Mouse (Mus musculus) testis, postnatal 14 days (tissue): ENCODE data around the gene Vil1.
A peak's percentile ranks its signal among the peaks of the same experiment; 100 is the strongest.
"Not testable (repeated sequence)": the region's sequence is repeated elsewhere in the genome, so short reads cannot be mapped to it uniquely, and the experiment has no call there.

Experiments used
- DNase-seq: peaks from one replicate; pipeline ENCODE4 v3.0.0; 2021; ENCODE audit warnings: low spot score

The Vil1 gene

DNA sequence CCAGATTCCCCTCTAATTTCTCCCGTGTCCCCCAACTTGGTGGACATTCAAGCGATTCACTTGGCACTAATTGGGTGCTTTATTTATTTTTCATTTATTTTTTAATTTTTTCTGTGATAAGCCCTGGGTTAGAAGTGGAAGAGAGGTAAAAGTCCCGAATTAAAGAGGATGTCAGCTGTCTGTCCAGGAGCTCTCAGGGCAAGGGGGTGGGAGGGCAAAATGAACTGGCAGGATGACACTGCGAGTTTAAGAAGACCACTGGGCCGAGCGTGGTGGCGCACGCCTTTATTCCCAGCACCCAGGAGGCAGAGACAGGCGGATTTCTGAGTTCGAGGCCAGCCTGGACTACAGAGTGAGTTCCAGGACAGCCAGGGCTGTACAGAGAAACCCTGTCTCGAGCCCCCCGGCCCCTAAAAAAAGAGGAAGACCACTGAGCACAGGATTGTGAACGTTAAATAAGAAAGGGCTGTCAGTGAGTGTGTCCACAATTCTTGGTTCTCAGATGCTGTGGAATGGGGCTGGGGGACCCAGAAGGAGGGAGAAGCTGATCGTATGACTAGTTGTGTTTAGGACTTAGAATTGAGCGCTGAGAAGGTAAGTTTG, 21.7 kb upstream of the Vil1 start:
- no peak for DNase-seq

DNA sequence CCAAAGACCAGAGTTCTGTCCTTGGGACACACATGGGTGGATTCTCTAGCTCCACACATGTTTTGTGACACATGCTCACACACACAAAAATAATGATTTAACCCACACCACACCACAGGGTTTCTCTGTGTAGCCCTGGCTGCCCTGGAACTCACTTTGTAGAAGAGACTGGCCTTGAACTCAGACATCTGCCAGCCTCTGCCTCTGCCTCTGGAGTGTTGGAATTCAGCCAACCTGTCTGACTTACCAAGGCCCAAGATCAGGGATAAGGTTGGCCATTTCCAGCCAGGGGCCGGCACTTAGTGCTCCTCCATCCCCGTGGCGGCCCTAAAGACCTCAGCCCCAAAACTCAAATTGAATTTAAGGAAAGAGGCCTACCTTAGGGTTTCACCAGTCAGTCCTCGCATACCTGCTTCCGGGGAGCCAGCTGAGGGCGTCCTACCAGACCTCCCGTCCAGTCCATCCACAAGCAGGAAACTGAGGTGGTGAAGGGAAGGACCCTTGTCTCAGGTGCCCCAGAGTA, 20.7 kb upstream of the Vil1 start:
- no peak for DNase-seq

DNA sequence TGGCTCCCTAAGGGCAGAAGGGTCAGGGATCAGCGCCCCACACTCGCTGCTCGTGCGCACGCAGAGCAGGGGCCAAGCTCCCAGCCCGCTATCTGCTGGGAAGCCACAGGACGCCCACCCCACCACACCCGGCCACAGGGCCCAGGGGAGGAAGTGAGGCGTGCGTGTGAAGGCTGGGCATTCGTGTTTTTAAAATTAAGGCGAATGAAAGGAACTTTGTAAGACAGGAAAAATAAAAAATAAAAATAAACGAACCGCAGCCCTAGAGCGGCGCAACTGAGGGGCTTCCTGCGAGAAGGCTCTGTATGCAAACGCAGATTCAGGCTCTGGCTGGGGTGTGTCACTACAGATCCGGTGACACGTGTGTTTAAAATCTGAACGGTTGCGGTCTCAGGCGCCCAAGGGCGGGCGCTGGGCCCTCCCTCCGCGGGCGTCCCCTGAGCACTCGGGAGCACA, 19.3 kb upstream of the Vil1 start:
- DNase-seq: no peak

DNA sequence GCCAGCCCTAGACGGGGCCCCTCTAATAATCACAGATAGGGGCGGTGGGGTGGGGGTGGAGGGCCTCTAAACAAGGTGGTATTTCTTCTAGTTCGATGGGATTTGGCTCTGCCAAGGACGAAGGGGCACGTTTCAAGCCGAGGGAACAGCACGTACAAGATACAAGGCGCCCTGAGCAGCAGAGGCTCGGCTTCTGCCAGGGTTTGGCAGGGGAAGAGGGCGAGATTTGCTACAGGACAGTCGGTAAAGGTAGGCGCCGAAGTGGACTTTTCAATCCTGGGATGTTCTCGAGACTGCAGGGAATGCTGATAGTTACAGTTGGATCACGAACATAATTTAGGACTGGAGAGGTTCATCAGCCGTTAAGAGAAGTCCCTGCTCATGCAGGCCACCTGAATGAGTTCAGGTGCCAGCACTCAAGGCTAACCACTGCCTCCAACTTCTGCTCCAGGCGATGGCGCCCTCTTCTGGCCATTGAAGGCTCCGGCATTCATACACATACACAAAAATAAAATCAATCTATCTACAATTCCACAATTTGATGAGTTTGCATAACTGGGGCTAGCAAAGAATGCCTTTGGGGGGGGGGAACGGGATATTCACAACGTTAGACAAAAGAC, 18.8 kb upstream of the Vil1 start:
- DNase-seq: peak; percentile 76

DNA sequence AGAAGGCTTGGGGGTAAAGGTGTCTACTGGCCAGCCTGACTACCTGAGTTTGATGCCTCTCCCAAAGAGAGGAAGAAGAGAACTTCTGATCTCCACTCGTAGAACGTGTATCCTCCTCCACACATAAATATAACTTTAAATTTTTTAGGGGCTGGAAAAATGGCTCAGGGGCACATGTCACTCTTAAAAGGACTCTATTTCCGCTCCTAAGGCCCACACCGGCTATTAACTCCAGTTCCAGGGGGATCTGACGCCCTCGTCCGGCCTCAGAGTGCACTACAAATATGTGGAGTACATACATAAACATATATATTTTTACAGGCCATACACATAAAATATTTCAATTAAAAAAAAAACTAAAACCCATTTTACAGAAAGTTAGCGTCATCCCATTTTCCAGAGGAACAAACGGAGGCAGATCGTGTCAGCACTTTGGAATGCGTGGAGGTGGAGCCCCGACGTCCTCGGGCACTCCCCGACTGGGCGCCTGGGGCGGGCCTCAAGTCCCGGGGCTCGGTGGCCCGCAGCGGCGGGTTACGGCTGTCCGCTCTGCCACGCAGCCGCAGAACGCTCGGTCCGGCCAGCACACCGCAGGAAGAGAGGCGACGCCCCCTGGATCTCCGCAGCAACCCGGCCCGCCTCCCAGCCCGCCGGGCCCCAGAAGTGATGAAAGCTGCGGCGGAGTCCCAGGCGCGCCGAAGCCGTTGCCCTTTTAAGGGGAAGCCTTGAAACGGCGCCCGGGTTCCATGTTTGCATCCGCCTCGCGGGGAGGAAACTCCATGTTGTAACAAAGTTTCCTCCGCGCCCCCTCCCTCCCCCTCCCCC, 18.0 kb upstream of the Vil1 start, which contains the start of gene Ctdsp1:
Gene Ctdsp1, plus strand, starts transcription at position 586 of the 825 bp plus-strand sequence.
- peak; percentile 96 for DNase-seq

DNA sequence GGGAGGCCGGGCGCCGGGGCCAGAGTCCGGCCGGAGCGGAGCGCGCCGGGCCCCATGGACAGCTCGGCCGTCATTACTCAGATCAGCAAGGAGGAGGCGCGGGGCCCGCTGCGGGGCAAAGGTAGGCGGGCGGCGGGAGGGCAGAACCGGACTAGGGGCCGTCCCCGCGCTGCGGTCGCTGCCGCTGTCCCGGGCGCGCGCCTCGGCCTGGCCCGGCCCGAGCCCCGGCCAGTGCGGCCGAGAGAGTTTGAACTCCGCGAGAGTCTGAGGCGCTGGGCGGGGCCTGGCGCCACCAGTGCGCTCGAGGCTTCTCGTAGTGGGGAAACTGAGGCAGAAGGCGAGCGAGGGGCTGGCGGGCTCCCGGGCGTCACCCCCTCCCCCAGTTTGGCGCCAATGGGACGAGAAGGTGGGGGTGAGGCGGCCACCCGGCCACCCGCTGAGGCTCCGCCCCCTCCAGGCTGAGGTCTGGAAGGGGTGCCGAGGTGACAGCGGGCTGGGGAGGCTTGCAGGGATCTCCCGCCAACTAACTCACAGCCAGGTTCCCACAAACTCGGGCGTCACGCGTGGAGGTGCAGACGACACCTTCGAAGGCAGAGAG, 17.2 kb upstream of the Vil1 start:
- peak; percentile 74 for DNase-seq

DNA sequence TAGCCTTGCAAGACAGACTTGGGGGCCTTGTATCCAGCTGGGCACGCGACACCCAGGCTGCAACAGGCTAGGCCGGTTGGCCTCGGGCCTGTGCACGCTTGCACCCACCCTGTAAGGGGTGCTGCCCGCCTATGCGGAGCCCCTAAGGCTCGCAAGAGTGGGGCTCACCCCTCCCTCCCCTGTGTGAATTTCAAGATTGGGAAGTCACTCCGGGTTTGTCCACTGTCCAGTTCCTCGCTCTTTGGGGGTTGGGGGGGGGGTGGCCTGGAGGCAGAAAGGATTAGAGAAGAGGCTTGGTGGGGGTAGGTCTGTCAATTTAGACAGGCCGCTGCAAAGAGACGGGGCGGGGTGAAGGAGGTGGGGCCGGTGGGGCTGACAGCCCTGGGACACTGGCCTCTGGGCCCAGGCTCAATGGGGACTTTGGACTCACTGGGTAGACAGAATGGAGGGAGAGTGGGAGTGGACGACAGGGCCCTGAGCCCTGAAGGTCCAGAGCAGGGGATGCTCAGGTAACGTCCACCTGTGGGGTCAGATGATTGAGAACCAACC, 16.7 kb upstream of the Vil1 start:
- no peak for DNase-seq

DNA sequence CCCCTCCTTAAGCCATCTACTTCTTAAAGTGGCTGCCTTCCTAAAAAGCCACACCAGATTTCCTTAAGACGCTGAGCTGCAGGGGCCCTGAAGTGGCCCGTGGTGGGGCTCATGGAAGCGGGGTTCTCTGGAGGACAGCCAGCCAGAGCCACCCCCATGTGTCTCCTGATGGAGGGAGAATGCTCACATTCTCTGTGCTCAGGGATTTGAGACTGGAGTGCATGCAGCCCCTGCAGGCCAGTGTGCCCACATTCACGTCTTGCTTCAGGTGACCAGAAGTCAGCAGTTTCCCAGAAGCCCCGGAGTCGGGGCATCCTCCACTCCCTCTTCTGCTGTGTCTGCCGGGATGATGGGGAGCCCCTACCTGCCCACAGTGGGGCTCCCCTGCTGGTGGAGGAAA, 16.2 kb upstream of the Vil1 start:
- no peak for DNase-seq

DNA sequence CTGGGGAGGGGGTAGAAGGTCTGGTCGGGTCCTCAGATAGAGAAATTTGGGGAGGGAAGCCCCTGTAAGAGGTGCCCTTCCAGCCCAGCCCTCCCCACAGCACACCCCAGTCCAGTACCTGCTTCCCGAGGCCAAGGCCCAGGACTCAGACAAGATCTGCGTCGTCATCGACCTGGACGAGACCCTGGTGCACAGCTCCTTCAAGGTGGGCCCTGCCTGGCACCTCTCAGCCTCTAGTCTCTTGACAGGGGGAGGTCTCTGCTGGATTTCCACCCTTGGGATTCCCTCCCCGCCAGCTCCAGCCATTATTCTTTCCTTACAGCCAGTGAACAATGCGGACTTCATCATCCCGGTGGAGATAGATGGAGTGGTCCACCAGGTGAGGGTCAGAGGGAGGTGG, 15.5 kb upstream of the Vil1 start:
- DNase-seq: no peak

DNA sequence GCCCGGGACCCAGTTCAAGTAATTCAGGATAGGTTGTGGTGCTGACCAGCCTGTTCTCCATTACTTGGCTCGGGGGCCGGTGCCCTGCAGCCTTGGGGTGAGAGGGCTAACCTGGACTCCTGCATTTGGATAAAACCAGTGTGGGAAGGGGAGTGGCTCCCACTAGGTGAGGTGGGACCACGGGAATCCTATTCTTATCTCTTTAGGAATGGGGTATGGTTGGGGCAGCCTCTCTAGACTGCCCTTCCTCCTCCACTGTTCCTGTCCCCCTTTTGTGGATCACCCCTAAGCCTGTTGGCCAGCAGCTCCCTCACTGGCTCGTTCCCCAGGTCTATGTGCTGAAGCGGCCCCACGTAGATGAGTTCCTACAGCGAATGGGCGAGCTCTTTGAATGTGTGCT, 14.9 kb upstream of the Vil1 start:
- no peak for DNase-seq

DNA sequence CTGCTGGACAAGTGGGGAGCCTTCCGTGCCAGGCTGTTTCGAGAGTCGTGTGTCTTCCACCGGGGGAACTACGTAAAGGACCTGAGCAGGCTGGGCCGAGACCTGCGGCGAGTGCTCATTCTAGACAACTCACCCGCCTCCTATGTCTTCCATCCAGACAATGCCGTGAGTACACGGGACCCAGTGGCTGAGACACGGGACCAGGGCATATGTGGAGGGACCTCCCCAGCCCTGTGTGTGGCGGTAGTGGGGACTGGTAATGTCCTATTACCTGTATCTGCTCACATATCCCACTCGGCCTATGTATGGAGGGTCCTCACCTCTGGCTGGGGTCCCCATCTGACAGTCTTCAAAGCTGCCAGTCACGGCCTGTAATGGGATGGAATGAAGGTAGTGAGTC, 14.3 kb upstream of the Vil1 start:
- DNase-seq: no peak

DNA sequence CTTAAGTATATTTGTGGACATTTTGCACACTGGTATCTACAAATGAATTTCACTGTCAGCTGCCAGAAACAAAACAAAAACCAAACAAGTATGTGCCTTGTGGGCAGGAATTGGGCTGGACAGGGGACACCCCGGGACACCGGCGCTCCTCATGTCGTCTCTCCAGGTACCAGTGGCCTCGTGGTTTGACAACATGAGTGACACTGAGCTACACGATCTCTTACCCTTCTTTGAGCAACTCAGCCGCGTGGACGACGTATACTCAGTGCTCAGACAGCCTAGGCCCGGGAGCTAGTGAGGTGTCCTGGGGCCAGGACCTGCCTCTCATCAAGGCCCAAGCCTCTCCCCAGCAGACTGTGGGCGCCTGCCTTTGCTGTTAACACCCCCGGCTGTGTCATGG, 13.9 kb upstream of the Vil1 start:
- DNase-seq: no peak

DNA sequence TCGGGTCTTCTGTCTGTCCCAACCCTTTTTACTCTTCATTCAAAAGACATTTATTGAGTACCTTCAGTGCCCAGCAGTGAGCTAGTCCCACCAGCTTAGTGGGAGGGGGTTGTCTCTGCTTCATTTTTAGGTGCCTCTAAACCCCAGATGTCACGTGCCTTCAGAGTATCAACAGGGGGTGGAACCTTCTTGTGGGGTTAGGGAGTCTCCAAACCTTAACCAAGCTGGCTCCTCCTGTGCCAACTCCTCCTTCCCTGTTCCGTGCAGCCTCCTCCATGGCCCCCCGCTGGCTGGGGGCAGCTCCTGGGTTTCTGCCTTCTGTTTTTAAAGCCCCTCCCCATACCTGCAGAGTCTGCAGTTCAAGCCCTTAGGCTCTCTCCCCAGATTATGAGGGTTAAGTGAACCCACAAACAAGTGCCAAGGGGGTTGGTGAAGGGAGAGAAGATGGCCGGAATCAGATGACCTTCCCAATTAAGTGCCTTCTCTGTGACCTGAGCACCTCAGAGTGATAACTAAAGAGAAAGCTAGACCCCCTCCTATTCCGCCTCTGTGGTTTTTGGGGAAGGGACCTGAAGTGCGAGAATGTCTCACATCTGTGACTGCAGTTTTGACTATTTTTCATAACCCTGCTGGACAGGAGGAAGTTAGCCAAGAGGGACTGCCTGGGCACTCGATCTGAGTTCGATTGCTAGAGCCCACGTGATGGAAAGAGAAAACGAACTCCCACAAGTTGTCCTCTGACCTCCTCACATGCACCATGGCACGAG, 12.5 kb upstream of the Vil1 start:
- DNase-seq: not testable (repeated sequence)

DNA sequence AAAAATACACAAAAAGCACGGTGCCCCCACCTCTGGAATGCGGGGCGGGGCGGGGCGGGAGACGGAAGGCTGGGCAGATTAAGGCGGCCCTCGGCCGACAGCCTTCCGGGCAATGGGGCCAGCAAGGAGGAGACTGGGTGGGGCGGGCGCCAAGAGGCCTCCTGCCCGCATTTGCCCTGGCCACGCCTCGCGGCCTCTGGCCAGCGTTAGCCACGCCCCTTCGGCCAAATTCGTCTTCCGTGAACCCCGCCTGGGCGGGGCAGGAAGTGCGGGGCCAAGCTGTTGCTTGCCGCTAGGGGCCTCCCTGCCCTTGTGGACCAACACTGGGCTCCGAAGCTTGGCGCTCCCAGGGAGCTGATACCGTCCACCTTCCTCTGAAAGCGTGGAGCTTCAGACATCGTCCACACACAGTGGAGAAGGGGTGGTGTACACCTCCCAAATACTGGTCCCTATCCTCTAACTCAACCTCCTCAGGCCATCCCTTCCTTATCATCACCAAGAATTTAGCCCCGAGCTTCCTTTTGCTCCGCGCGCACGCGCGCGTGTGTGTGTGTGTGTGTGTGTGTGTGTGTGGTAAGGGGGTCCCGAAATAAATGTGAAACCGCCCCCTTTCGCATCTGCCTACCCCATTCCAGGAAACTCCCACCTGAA, 11.8 kb upstream of the Vil1 start:
- DNase-seq: peak; percentile 95

DNA sequence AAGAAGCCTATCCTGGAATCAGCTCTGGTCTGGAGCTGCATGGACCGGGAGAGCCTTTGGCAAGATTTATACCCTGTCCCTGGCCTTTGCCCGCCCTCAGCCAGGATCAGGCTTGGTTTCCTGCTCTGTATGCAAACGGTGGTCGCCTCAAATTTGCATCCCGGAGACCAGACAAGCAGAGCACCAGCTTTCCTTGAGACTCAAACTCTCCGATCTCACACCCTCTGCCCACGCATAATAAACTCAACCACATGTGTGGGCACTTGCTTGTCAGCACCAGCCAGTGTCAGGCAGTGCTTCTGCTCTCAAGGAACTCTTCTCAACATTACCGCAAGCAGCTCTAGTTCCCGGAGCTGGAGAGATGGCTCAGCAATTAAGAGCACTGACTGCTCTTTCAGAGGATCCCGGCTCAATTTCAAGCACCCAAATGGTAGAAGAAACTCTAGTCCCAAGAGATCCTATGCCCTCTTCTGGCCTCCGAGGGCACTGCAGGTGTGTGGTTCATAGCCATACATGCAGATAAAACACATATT, 11.2 kb upstream of the Vil1 start:
- DNase-seq: peak; percentile 63

DNA sequence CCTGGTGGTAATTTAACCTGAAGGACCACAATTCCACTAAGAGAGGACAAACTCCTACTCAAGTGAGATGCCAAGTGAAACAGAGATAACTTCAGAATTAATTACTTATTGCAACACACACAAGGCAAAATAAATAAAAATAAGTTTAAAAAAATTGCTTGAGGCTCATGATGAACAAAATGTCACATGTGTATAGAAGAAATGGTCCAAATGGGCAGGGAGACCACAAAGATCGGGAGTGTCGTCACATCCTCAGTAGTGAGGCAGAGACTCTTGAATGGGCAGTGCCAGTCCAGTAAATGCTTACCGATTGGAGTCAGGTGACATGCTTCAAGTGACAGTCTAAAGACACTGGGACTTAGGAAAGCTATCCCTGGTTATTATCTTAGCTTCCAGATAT, 8.6 kb upstream of the Vil1 start:
- DNase-seq: no peak

DNA sequence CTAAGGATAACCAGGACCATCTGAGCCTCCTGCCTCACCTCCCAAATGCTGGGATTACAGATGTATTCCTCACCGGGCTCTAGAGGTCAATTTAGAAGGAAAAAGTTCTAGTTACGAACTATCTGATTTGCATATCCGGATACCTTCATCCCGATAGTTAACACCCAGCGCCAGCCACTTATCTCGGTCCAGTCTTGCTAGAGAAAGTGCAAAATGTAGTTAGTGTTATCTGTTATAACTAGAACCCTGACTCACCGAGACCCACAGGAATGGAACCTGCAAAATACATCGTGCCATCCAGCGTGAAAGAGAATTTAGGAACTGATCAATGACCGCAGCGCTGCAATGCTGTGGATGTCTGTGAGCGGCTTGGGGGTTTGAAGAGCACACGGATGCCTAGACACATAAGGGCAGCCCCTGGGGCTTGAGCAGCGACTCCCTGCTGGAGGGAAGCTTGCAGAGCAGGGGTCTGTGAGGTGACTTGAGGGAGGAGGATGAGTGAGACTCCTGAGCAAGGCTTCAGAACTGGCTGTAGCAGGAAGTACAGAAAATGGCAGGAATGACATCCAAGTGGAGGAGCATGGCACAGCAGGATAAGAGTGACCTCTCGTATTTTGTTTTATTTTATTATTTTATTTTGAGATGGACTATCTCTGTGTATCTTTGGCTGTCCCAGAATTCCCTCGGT, 8.0 kb upstream of the Vil1 start:
- DNase-seq: no peak

DNA sequence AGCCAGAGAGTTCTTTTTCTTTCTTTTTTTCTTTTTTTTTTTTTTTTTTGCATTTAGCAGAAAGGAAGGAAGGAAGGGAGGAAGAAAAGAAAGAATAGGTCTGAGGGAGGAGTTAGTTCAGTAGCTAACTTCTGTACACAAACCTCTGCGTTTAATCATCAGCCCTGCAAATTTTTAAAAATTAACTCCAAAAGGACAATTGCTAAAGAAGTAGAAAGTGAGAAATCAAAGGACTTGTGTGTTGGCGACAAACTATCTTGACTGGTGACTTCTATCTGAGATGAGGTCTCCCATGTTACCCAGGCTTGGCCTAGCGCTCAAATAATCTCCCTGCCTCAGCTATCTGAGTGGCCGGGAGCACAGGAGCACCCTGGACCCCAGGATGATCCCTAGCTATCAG, 5.0 kb upstream of the Vil1 start:
- no peak for DNase-seq

DNA sequence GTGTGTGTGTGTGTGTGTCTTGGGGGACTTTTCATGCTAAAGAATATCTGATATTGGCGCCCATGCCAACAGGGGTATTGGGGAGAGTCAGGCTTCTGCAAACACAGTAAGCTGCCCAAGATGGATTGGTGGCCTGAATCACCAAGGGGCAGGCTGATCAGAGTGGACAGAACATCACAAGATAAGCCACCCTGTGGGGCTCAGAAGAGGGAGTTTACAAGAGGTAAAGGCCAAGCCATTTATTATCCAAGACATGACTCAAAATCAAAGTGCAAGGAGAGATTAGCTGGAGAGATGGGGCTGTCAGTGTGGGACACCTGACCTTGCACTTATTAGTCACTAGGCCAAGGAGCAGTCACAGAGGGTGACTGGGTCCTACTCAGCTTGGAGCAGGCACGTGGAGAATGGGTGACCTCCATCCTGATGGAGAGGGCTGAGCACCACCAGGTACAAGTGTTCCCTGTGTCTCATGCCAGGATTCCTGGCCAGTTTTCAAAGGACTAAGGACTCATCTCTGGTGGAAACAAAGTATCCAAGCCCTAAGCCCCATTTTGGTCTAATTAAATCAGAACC, 2.7 kb downstream of the Vil1 start:
- DNase-seq: no peak

DNA sequence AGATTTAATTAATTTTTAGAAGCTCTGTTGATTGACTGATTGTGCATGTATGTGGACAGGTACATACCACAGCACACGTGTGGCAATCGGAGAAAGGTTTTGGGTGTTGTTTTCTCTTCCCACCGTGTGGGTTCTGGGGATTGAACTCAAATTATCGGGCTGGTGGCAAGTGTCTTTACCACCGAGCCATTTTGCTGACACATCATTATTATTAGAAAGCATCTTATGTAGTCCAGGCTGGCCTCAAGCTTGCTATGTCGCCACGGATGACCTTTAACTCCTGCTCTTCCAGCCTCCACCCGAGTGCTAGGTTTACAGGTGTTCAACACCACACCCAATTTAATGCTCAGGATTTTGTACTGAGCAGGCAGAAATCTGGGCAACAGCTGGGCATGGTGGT, 3.5 kb downstream of the Vil1 start:
- no peak for DNase-seq
